Mouse (Mus musculus): ENCODE data around the gene Nr1h4. TPM values are rescaled to one million over a fixed set of nuclear protein-coding genes. Genes with fewer than 3 reads are reported as not detected.

The Nr1h4 gene
- total RNA-seq, 2 experiments from 2014 or later = not detected

GRCm38 (mm10) chr10:89437472-89437871 lies 95.9 kb downstream of the Nr1h4 start:
- intact Hi-C loops (cut with DNase I) = no loop called here
- no peak for DNase-seq

GRCm38 (mm10) chr10:89435920-89436319 lies 97.5 kb downstream of the Nr1h4 start:
- no peak for DNase-seq
- intact Hi-C loops (cut with DNase I) = no loop called here

- DNase-seq = no peak
- intact Hi-C loops (cut with DNase I) = no loop called here
Measured at GRCm38 (mm10) chr10:89435413-89435812, 98.0 kb downstream of the Nr1h4 start.

- intact Hi-C loops (cut with DNase I) = no loop called here
- DNase-seq = no peak
Measured at GRCm38 (mm10) chr10:89434509-89435210, 98.7 kb downstream of the Nr1h4 start.

- intact Hi-C loops (cut with DNase I) = no loop called here
- DNase-seq = no peak
Measured at GRCm38 (mm10) chr10:89432743-89433142, 100.6 kb downstream of the Nr1h4 start.

GRCm38 (mm10) chr10:89430751-89431150 lies 102.6 kb downstream of the Nr1h4 start:
- intact Hi-C loops (cut with DNase I) = no loop called here

GRCm38 (mm10) chr10:89424800-89425393 lies 108.5 kb downstream of the Nr1h4 start:
- no peak for DNase-seq
- intact Hi-C loops (cut with DNase I) = no loop called here

More at GRCm38 (mm10) chr10:89430751-89431150, 102.6 kb downstream of the Nr1h4 start:
- DNase-seq = no peak

GRCm38 (mm10) chr10:89424217-89424616 lies 109.2 kb downstream of the Nr1h4 start:
- intact Hi-C loops (cut with DNase I) = no loop called here
- DNase-seq = no peak

- no peak for DNase-seq
- intact Hi-C loops (cut with DNase I) = no loop called here
Measured at GRCm38 (mm10) chr10:89423164-89423778, 110.1 kb downstream of the Nr1h4 start.

- DNase-seq = no peak
- intact Hi-C loops (cut with DNase I) = no loop called here
Measured at GRCm38 (mm10) chr10:89422504-89423158, 110.8 kb downstream of the Nr1h4 start.

GRCm38 (mm10) chr10:89417966-89418365 lies 115.4 kb downstream of the Nr1h4 start:
- no peak for DNase-seq
- intact Hi-C loops (cut with DNase I) = no loop called here

- intact Hi-C loops (cut with DNase I) = no loop called here
- DNase-seq = no peak
Measured at GRCm38 (mm10) chr10:89415478-89415877, 117.9 kb downstream of the Nr1h4 start.

- DNase-seq = no peak
- intact Hi-C loops (cut with DNase I) = no loop called here
Measured at GRCm38 (mm10) chr10:89407551-89407950, 125.8 kb downstream of the Nr1h4 start.

- no peak for DNase-seq
- intact Hi-C loops (cut with DNase I) = no loop called here
Measured at GRCm38 (mm10) chr10:89406733-89407484, 126.5 kb downstream of the Nr1h4 start.

- intact Hi-C loops (cut with DNase I) = no loop called here
- no peak for DNase-seq
Measured at GRCm38 (mm10) chr10:89404936-89405335, 128.4 kb downstream of the Nr1h4 start.

Other genes with a start within 250 kb of the Nr1h4 start
- 1 to 10 TPM in 1 of 2 experiments, under 1 TPM in 1; 0.69 to 1.8 TPM for gene Ano4, start 188.8 kb downstream of the Nr1h4 start, total RNA-seq (2021)
- 1 to 10 TPM; 2.4 to 2.8 TPM for gene Gas2l3, start 89.6 kb downstream of the Nr1h4 start, total RNA-seq (2021)
- not detected for gene Slc17a8, start 87.7 kb upstream of the Nr1h4 start, total RNA-seq (2021)
- 10 to 100 TPM; 12.1 to 12.6 TPM for gene Scyl2, start 152.7 kb upstream of the Nr1h4 start, total RNA-seq (2021)
- 1 to 10 TPM; 5.4 to 5.7 TPM for gene Actr6, start 198.7 kb upstream of the Nr1h4 start, total RNA-seq (2021)
- gene Uhrf1bp1l, start 211.4 kb upstream of the Nr1h4 start, total RNA-seq (2021) = 10 to 100 TPM; 14.8 to 17.2 TPM